Mouse (Mus musculus) ES-Bruce4 (cell line): Measurements from ENCODE around the gene Gm5134.

ENCODE experiments used
- CTCF ChIP-seq: IDR thresholded peaks from one replicate; pipeline ENCODE4 v1.8.1; 2011; ENCODE audit warnings: low read depth, low read length
- EP300 ChIP-seq: IDR thresholded peaks from 2 replicates; pipeline ENCODE4 v1.6.1; 2011; ENCODE audit warnings: low read depth, low read length; ENCODE audit not compliant: insufficient read depth
- POLR2A ChIP-seq: IDR thresholded peaks from one replicate; pipeline ENCODE4 v1.8.1; 2011; ENCODE audit warnings: low read length; ENCODE audit not compliant: insufficient read depth

DNA sequence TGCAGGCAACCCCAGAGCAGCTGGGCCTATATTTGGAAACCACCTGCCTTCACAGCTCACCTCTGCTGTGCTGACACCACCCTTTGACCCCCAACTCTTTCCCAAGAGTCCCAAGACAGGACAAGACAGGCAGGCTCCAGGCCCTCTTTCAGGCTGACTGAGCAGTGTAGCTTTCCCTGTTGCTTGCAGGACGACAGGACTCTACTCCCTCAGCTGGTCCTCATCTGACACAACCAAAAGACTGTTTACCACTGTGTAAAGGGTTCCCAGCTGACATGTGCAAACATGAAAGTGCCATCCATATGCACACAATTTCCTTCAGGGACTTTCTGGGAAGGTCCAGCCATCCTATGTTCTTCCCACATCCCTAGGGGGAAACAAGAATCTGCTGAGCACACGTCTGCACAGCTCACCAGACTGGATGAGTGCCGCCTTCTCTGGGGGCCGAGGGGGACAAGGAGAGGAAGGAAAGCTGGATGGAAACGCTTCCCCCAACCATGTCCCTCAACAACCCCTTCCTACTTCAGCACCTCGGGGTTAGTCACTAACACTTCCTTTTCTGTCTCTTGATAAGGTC lies 41.2 kb upstream of the Gm5134 start:
- no peak for TF ChIP-seq POLR2A
- no peak for TF ChIP-seq CTCF
- no peak for TF ChIP-seq EP300
